Mouse (Mus musculus) kidney, postnatal 0 days (tissue): ENCODE results near the gene Spaca3. TPM values are rescaled to one million over a fixed set of nuclear protein-coding genes. Genes with fewer than 3 reads are reported as not detected.

Experiments
- ATAC-seq: fragments of 200-750 bp; cut with Nextera tagmentation; replicated peaks from 2 replicates; pipeline ENCODE4 v1.8.0; 2017; ENCODE audit warnings: low read depth, moderate number of reproducible peaks, moderate TSS enrichment, moderate library complexity; ENCODE audit not compliant: low FRiP score
- DNase-seq: peaks from one replicate; pipeline ENCODE4 v3.0.0-alpha.2; 2016; ENCODE audit warnings: low spot score
- H3K27ac ChIP-seq: fragments of 300-500 bp; sonication (generic); 2 replicates; pipeline ENCODE4 v1.5.1; 2014; ENCODE audit warnings: mild to moderate bottlenecking
- H3K27me3 ChIP-seq: fragments of 300-500 bp; sonication (generic); 2 replicates; pipeline ENCODE4 v1.6.1; 2014; ENCODE audit warnings: low read length, mixed read lengths; ENCODE audit not compliant: insufficient read depth
- H3K36me3 ChIP-seq: fragments of 300-500 bp; sonication (generic); 2 replicates; pipeline ENCODE4 v1.6.1; 2014; ENCODE audit warnings: low read length, mixed read lengths; ENCODE audit not compliant: insufficient read depth
- H3K4me1 ChIP-seq: fragments of 300-500 bp; sonication (generic); replicated peaks from 2 replicates; pipeline ENCODE4 v1.6.1; 2014; ENCODE audit warnings: antibody characterized with exemption, low read length, mixed read lengths; ENCODE audit not compliant: insufficient read depth
- H3K4me2 ChIP-seq: fragments of 300-500 bp; sonication (generic); 2 replicates; pipeline ENCODE4 v1.6.1; 2014; ENCODE audit warnings: mild to moderate bottlenecking, low read length, moderate library complexity, mixed read lengths
- H3K4me3 ChIP-seq: fragments of 300-500 bp; sonication (generic); replicated peaks from 2 replicates; pipeline ENCODE4 v1.5.1; 2014; ENCODE audit warnings: low read depth, low read length
- H3K9ac ChIP-seq: fragments of 300-500 bp; sonication (generic); 2 replicates; pipeline ENCODE4 v1.6.1; 2014; ENCODE audit warnings: low read depth, low read length
- H3K9me3 ChIP-seq: fragments of 300-500 bp; sonication (generic); replicated peaks from 2 replicates; pipeline ENCODE4 v1.6.1; 2016; ENCODE audit warnings: low read length, inconsistent platforms, mixed read lengths
- CTCF ChIP-seq: IDR thresholded peaks from 2 replicates; pipeline ENCODE4 v1.5.1; 2016; ENCODE audit warnings: antibody characterized with exemption, low read depth, mild to moderate bottlenecking, moderate library complexity
- WGBS: fragments of 180-500 bp; shearing (Covaris S2); extraction: QIAGEN DNeasy Blood & Tissue Kit; methylation state at CpG from one replicate; pipeline ENCODE4 v1.1.7; 2014; 5-methylcytosine and 5-hydroxymethylcytosine counted together
- polyA plus RNA-seq: library from polyadenylated mRNA; unstranded; fragments of >200 nt; fragmentation: Nextera tagmentation; extraction: Ambion mirVana; gene quantifications from 2 replicates; pipeline ENCODE4 v1.2.1, GENCODE M21; 2015

Gene Spaca3
- polyA plus RNA-seq, 1 experiment from 2014 or later, result not detected

DNA sequence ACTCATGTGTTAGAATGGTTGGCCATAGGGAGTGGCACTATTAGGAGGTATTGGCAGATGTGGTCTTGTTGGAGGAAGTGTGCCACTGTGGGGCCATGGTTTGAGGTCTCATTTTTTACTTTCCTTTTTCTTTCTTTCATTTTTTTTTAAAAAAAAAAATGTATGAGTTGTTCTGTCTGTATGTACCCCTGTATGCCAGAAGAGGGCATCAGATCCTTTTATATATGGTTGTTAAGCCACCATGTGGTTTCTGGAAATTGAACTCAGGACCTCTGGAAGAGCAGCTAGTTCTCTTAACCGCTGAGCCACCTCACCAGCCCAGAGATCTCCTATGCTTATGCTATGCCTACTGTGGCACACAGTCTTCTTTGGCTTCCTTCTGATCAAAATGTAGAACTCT, 19.4 kb upstream of the Spaca3 start:
- DNase-seq (peak; percentile 6), ATAC-seq (no peak)
- Histone ChIP-seq H3K27ac (no peak overlapping the region), H3K4me2 (no peak overlapping the region), H3K27me3 (no peaks in the 10 kb centered on the region), H3K9ac (no peak overlapping the region), H3K4me3 (no peak overlapping the region), H3K4me1 (no peaks in the 10 kb centered on the region), H3K9me3 (no peaks in the 10 kb centered on the region), H3K36me3 (no peaks in the 10 kb centered on the region)
- peak; percentile 43; the same call in 1 of the 2 replicates for TF ChIP-seq CTCF
- 66% methylated on average over 1 of the region's 1 CpGs for WGBS

DNA sequence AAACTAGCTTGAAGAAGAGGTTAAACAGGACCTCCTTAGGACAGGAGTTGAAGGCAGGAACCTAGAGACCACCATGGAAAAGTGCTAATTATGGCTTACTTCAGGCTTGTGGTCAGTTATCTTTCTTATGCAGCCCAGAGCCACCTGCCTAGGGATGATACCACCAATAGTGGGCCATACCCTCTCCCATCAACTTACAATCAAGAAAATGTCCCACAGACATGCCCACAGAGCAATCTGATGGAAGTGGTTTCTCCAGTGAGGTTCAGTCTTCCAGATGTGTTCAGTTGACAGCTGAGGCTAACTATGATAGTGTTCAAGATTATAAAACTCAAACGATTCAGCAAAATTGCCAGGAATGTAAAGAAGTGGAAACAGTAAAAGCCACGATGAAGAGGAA, 14.7 kb upstream of the Spaca3 start:
- ATAC-seq, result no peak

DNA sequence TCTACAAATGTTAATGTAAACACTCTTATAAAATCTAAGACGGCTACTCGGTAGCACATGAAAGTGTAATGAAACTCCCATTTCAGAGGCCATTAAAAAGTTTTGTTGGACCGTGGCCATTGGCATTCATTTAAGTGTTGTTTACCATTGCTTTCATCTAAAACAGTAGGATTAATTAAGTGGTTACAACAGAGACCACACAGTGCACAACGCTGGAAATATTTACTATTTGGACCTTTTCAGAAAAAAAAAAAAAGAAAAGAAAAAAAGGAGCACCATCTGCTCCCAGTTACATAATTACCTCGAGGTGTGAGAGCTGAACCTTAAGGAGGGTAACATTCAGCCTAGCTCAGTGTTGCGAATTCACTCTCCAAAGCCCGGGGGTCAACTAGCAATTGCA, 12.7 kb upstream of the Spaca3 start:
- no peak overlapping the region for H3K4me2 ChIP-seq
- H3K9ac ChIP-seq, result no peak overlapping the region
- no peak overlapping the region for H3K4me3 ChIP-seq
- no peaks in the 10 kb centered on the region for H3K27me3 ChIP-seq
- no peaks in the 10 kb centered on the region for H3K36me3 ChIP-seq
- no peak overlapping the region for H3K27ac ChIP-seq
- TF ChIP-seq CTCF, result no peak
- DNase-seq (no peak), ATAC-seq (no peak)
- 33% methylated on average over 7 of the region's 7 CpGs for WGBS
- no peaks in the 10 kb centered on the region for H3K4me1 ChIP-seq
- H3K9me3 ChIP-seq, result no peaks in the 10 kb centered on the region

More for the DNA sequence above, 14.7 kb upstream of the Spaca3 start:
- no peak for TF ChIP-seq CTCF
- Histone ChIP-seq H3K4me1 (no peaks in the 10 kb centered on the region), H3K9ac (no peak overlapping the region), H3K27me3 (no peaks in the 10 kb centered on the region), H3K27ac (no peak overlapping the region), H3K36me3 (no peaks in the 10 kb centered on the region), H3K4me2 (no peak overlapping the region), H3K9me3 (no peaks in the 10 kb centered on the region), H3K4me3 (no peak overlapping the region)
- WGBS, result 66% methylated on average over 2 of the region's 2 CpGs
- DNase-seq, result no peak

DNA sequence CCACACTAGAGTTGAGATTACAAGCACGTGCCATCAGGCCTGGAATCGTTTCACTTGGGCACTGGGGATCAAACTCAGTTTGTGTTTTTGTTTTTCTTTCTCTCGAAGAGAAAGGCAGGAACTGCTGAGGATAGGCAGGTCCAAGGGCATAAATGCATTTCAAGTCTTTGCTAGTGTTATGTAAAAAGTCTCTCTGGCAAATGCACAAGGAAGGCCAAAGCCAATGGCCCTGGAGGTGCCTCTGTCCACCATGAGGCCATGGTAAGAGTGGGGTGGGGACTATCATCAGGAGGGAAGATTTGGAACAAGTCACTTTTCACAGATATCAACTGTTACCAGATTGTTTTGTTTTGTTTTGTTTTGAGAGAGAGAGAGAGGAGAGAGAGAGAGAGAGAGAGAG, 12.1 kb upstream of the Spaca3 start:
- Histone ChIP-seq H3K9ac (no peak overlapping the region), H3K27ac (no peak overlapping the region), H3K4me2 (no peak overlapping the region), H3K4me1 (no peaks in the 10 kb centered on the region), H3K36me3 (no peaks in the 10 kb centered on the region), H3K27me3 (no peaks in the 10 kb centered on the region), H3K9me3 (no peaks in the 10 kb centered on the region), H3K4me3 (no peak overlapping the region)
- 9% methylated on average over 3 of the region's 3 CpGs for WGBS
- ATAC-seq (no peak), DNase-seq (no peak)
- no peak for TF ChIP-seq CTCF

DNA sequence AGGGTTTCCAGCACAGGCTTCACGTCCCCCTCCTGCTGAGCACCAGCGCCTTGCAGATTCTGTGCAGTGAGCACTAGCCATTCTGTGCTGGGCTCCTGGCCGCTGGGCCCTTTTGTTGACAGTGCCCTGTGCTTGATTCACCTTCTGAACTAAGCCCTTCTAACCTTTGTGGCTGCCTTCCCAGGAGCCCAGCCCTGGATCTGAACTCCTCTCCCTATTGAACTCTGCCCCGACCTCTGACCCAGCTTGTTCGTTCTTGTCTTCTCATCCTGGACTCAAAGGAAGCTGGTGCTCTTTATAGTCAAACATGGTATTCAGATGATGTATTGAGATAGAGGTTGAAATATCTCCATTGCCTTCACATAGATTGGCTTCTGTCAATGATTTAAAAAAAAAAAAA, 10.0 kb upstream of the Spaca3 start:
- Histone ChIP-seq H3K4me2 (no peak overlapping the region), H3K9ac (no peak overlapping the region), H3K27ac (no peak overlapping the region), H3K4me1 (no peaks in the 10 kb centered on the region), H3K36me3 (no peaks in the 10 kb centered on the region), H3K9me3 (no peaks in the 10 kb centered on the region), H3K27me3 (no peaks in the 10 kb centered on the region), H3K4me3 (no peak overlapping the region)
- WGBS, result 60% methylated on average over 5 of the region's 5 CpGs
- DNase-seq (no peak), ATAC-seq (no peak)
- no peak for TF ChIP-seq CTCF

DNA sequence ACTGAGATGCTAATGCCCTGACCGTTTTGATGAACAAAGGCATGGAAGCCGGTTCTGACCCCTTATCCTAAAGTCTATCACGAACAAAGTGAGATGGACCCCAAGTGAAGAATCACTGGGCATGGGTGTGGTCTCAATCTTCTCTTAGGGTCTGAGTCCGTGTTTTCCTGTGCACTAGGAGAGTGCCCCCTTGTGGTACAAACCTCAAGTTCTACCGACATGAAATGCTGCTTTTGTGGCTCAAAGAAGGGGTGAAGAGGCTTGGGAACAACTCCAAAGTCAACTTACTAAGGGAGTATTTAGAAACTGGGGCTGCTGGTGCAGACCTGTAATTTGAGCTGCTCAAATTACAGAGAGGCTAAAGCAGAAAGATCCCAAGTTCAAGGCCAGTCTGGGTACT, 6.3 kb upstream of the Spaca3 start:
- Histone ChIP-seq H3K27me3 (no peaks in the 10 kb centered on the region), H3K4me1 (no peaks in the 10 kb centered on the region), H3K4me2 (no peak overlapping the region), H3K27ac (no peak overlapping the region), H3K4me3 (no peak overlapping the region), H3K9ac (no peak overlapping the region), H3K9me3 (no peaks in the 10 kb centered on the region), H3K36me3 (no peaks in the 10 kb centered on the region)
- WGBS, result 43% methylated on average over 5 of the region's 5 CpGs
- ATAC-seq, result no peak
- peak; percentile 65 for TF ChIP-seq CTCF
- peak; percentile 24 for DNase-seq

DNA sequence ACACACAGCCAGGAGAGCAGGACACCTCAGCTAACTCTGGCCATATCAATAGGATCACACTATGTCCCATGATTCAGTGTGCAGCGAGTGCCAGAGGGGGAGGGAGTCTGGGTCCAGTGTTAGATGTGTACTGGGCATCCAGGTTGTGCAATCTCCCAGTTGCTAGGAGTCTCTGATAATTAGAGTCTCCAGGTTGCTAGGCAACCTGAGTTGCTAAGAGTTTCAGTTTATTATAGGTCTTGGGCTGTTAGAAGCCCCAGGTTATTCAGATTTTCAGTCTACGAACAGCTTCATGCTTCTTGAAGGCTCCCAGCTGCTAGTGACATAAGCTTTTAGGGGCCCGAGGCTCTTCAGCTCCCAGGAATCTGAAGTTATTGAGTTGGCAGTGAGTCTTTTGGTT, 5.2 kb upstream of the Spaca3 start:
- Histone ChIP-seq H3K4me3 (no peak overlapping the region), H3K4me1 (no peaks in the 10 kb centered on the region), H3K4me2 (no peak overlapping the region), H3K9me3 (no peaks in the 10 kb centered on the region), H3K27ac (no peak overlapping the region), H3K36me3 (no peaks in the 10 kb centered on the region), H3K9ac (no peak overlapping the region), H3K27me3 (no peaks in the 10 kb centered on the region)
- ATAC-seq, result no peak
- WGBS, result 39% methylated on average over 3 of the region's 3 CpGs
- TF ChIP-seq CTCF, result no peak
- DNase-seq, result no peak
